In genomic region chr4:147941045-147942020, GRCm38 (mm10) we compare ENCODE assay signal across 8 mouse cellular contexts. TPM values are rescaled to one million over a fixed set of nuclear protein-coding genes. Genes with fewer than 3 reads are reported as not detected.
A peak's percentile ranks its signal among the peaks of the same experiment; 100 is the strongest.
DNase-seq lines count a peak whose midpoint lies in the region; ATAC-seq lines count a peak whose summit lies in the region.

No protein-coding gene starts in this region.

- no peaks in the 10 kb centered on the region for H3K27me3 ChIP-seq in embryonic facial prominence, embryonic 12.5 days
- H3K27me3 ChIP-seq in hindbrain, embryonic 16.5 days (replicated peaks; ENCODE audit: control insufficient read depth, insufficient read depth, low read length), result no peaks in the 10 kb centered on the region; the same call in 1 of the 2 replicates
- H3K27me3 ChIP-seq in liver, embryonic 15.5 days, result peaks cover 15% of the 10 kb centered on the region; the same call in 1 of the 2 replicates

- H3K27ac ChIP-seq in embryonic facial prominence, embryonic 12.5 days, result 0 out of 2 replicates have a peak overlapping the region, but pooled peaks have one; percentile 91
- peak overlapping the region; percentile 80 for H3K27ac ChIP-seq in hindbrain, embryonic 16.5 days (ENCODE audit: low read depth, low read length)
- peak overlapping the region; percentile 86 for H3K27ac ChIP-seq in liver, embryonic 15.5 days (replicated peaks)

- WGBS in embryonic facial prominence, embryonic 12.5 days, result 9% methylated on average over 62 of the region's 88 CpGs
- WGBS in hindbrain, embryonic 16.5 days, result 13% methylated on average over 41 of the region's 88 CpGs
- 4% methylated on average over 88 of the region's 88 CpGs for WGBS in liver, embryonic 15.5 days (ENCODE audit: insufficient replicate concordance)

- DNase-seq in embryo, embryonic 11 days, result peak; percentile 18
- DNase-seq in embryo, embryonic 10 days (ENCODE audit: low spot score), result no peak
- DNase-seq in right cerebral cortex, postnatal 25 days, result peak; percentile 64
- no peak for DNase-seq in layer of hippocampus, adult 9-10 months (ENCODE audit: low spot score)

- H3K9me3 ChIP-seq in embryonic facial prominence, embryonic 12.5 days, result no peaks in the 10 kb centered on the region
- no peaks in the 10 kb centered on the region for H3K9me3 ChIP-seq in hindbrain, embryonic 16.5 days (ENCODE audit: control insufficient read depth, low read length)
- no peaks in the 10 kb centered on the region for H3K9me3 ChIP-seq in liver, embryonic 15.5 days (replicated peaks)

- H3K4me3 ChIP-seq in embryonic facial prominence, embryonic 12.5 days, result peak overlapping the region; percentile 97
- H3K4me3 ChIP-seq in hindbrain, embryonic 16.5 days (ENCODE audit: low read length), result peak overlapping the region; percentile 98
- H3K4me3 ChIP-seq in liver, embryonic 15.5 days (replicated peaks), result peak overlapping the region; percentile 86

- peak; percentile 28 for ATAC-seq in CD4-positive, CD25-positive, alpha-beta regulatory T cell, adult 4 months
- ATAC-seq in embryonic facial prominence, embryonic 12.5 days (ENCODE audit: insufficient number of reproducible peaks, insufficient read depth, low FRiP score, low TSS enrichment), result peak; percentile 44
- peak; percentile 51 for ATAC-seq in hindbrain, embryonic 16.5 days
- ATAC-seq in liver, embryonic 15.5 days (ENCODE audit: insufficient read depth), result peak; percentile 74

- peaks cover 30% of the 10 kb centered on the region for H3K4me1 ChIP-seq in embryonic facial prominence, embryonic 12.5 days
- peaks cover 26% of the 10 kb centered on the region for H3K4me1 ChIP-seq in hindbrain, embryonic 16.5 days (ENCODE audit: control insufficient read depth, insufficient read depth, low read depth, low read length)
- peaks cover 49% of the 10 kb centered on the region for H3K4me1 ChIP-seq in liver, embryonic 15.5 days (replicated peaks)

- H3K4me2 ChIP-seq in embryonic facial prominence, embryonic 12.5 days (replicated peaks), result peak overlapping the region; percentile 99
- peak overlapping the region; percentile 99 for H3K4me2 ChIP-seq in hindbrain, embryonic 16.5 days (ENCODE audit: low read length)
- H3K4me2 ChIP-seq in liver, embryonic 15.5 days, result peak overlapping the region; percentile 98

- H3K9ac ChIP-seq in embryonic facial prominence, embryonic 12.5 days, result peak overlapping the region; percentile 92
- peak overlapping the region; percentile 93 for H3K9ac ChIP-seq in hindbrain, embryonic 16.5 days (ENCODE audit: low read depth, low read length)
- H3K9ac ChIP-seq in liver, embryonic 15.5 days, result peak overlapping the region; percentile 84

- H3K36me3 ChIP-seq in embryonic facial prominence, embryonic 12.5 days, result peaks cover 31% of the 10 kb centered on the region
- peaks cover 18% of the 10 kb centered on the region for H3K36me3 ChIP-seq in hindbrain, embryonic 16.5 days (ENCODE audit: control insufficient read depth, insufficient read depth, low read length)
- H3K36me3 ChIP-seq in liver, embryonic 15.5 days (replicated peaks), result peaks cover 36% of the 10 kb centered on the region

RNA-seq across cellular contexts. Expression of gene 2510039O18Rik, which starts 0.6 kb away (rescaled TPM):
- 1 to 10 TPM; 8.3 to 9.4 TPM for polyA plus RNA-seq in CD4-positive, CD25-positive, alpha-beta regulatory T cell, adult 4 months (2017; shearing (Covaris generic))
- 25.4 and 25.6 TPM in 2 replicates for polyA plus RNA-seq in embryonic facial prominence, embryonic 12.5 days (2016; fragmentation: Nextera tagmentation; extraction: Ambion mirVana)
- polyA plus RNA-seq in hindbrain, embryonic 16.5 days (2015; fragmentation: Nextera tagmentation; extraction: Ambion mirVana), result 8.0 and 10.6 TPM in 2 replicates
- 7.8 and 8.9 TPM in 2 replicates for polyA plus RNA-seq in liver, embryonic 15.5 days (2015; fragmentation: Nextera tagmentation; extraction: Ambion mirVana)

RNA-seq across cellular contexts. Expression of gene Plod1, which starts 4.8 kb away (rescaled TPM):
- polyA plus RNA-seq in CD4-positive, CD25-positive, alpha-beta regulatory T cell, adult 4 months (2017; shearing (Covaris generic)), result 1 to 10 TPM; 5.2 to 8.7 TPM
- 52.9 and 54.8 TPM in 2 replicates for polyA plus RNA-seq in embryonic facial prominence, embryonic 12.5 days (2016; fragmentation: Nextera tagmentation; extraction: Ambion mirVana)
- 28.4 and 34.8 TPM in 2 replicates for polyA plus RNA-seq in hindbrain, embryonic 16.5 days (2015; fragmentation: Nextera tagmentation; extraction: Ambion mirVana)
- polyA plus RNA-seq in liver, embryonic 15.5 days (2015; fragmentation: Nextera tagmentation; extraction: Ambion mirVana), result 29.0 and 30.6 TPM in 2 replicates

RNA-seq across cellular contexts. Expression of gene Mfn2, which starts 36.8 kb away (rescaled TPM):
- 10 to 100 TPM; 19.5 to 31.9 TPM for polyA plus RNA-seq in CD4-positive, CD25-positive, alpha-beta regulatory T cell, adult 4 months (2017; shearing (Covaris generic))
- polyA plus RNA-seq in embryonic facial prominence, embryonic 12.5 days (2016; fragmentation: Nextera tagmentation; extraction: Ambion mirVana), result 38.2 and 42.6 TPM in 2 replicates
- 107 and 115 TPM in 2 replicates for polyA plus RNA-seq in hindbrain, embryonic 16.5 days (2015; fragmentation: Nextera tagmentation; extraction: Ambion mirVana)
- 15.5 and 15.6 TPM in 2 replicates for polyA plus RNA-seq in liver, embryonic 15.5 days (2015; fragmentation: Nextera tagmentation; extraction: Ambion mirVana)

RNA-seq across cellular contexts. Expression of gene Nppb, which starts 44.3 kb away (rescaled TPM):
- not detected for polyA plus RNA-seq in CD4-positive, CD25-positive, alpha-beta regulatory T cell, adult 4 months (2017; shearing (Covaris generic))
- polyA plus RNA-seq in embryonic facial prominence, embryonic 12.5 days (2016; fragmentation: Nextera tagmentation; extraction: Ambion mirVana), result not detected in 2 replicates
- 0.20 and 0.21 TPM in 2 replicates for polyA plus RNA-seq in hindbrain, embryonic 16.5 days (2015; fragmentation: Nextera tagmentation; extraction: Ambion mirVana)
- polyA plus RNA-seq in liver, embryonic 15.5 days (2015; fragmentation: Nextera tagmentation; extraction: Ambion mirVana), result not detected in 2 replicates

RNA-seq across cellular contexts. Expression of gene Nppa, which starts 59.2 kb away (rescaled TPM):
- not detected for polyA plus RNA-seq in CD4-positive, CD25-positive, alpha-beta regulatory T cell, adult 4 months (2017; shearing (Covaris generic))
- 0.64 and 10.6 TPM in 2 replicates for polyA plus RNA-seq in embryonic facial prominence, embryonic 12.5 days (2016; fragmentation: Nextera tagmentation; extraction: Ambion mirVana)
- 1.2 and 1.6 TPM in 2 replicates for polyA plus RNA-seq in hindbrain, embryonic 16.5 days (2015; fragmentation: Nextera tagmentation; extraction: Ambion mirVana)
- 1.3 and 1.4 TPM in 2 replicates for polyA plus RNA-seq in liver, embryonic 15.5 days (2015; fragmentation: Nextera tagmentation; extraction: Ambion mirVana)

Comparison
In these comparisons a context has a peak if more than half of its experiments do, and no peak if none do; other contexts are left out.
1. DNase-seq: peak in embryo, embryonic 11 days (single experiment) and right cerebral cortex, postnatal 25 days (single experiment); none in embryo, embryonic 10 days (single experiment) and layer of hippocampus, adult 9-10 months (single experiment).
2. Peak in every context shown above with its lines, with median percentiles within 50 percentile points of each other: ATAC-seq, H3K27ac ChIP-seq, H3K4me2 ChIP-seq, H3K4me3 ChIP-seq and H3K9ac ChIP-seq.